Mouse (Mus musculus) thymus, adult 2 months (tissue): ENCODE data around the gene Gm7030.

Experiments used
- CTCF ChIP-seq: fragments of 200-500 bp; IDR thresholded peaks from 2 replicates; pipeline ENCODE4 v1.5.1; 2012; ENCODE audit warnings: mild to moderate bottlenecking, control low read depth, low read length, moderate library complexity, borderline replicate concordance; ENCODE audit not compliant: control insufficient read depth, poor library complexity, insufficient read depth; ENCODE audit errors: extremely low read depth
- POLR2A ChIP-seq: fragments of 200-500 bp; IDR thresholded peaks from 2 replicates; pipeline ENCODE4 v1.6.1; 2012; ENCODE audit warnings: mild to moderate bottlenecking, low read length, control low read depth, moderate library complexity; ENCODE audit not compliant: control insufficient read depth, poor library complexity, insufficient read depth; ENCODE audit errors: extremely low read depth

- TF ChIP-seq CTCF (no peak), POLR2A (no peak)
Measured at GRCm38 (mm10) chr17:36083870-36084451, 45.3 kb downstream of the Gm7030 start.
